Mouse (Mus musculus) layer of hippocampus, adult 9-10 months (tissue): ENCODE results near the gene Usp47.

ENCODE experiments used
- DNase-seq: peaks from one replicate; pipeline ENCODE4 v3.0.0; 2022; ENCODE audit warnings: low spot score

The Usp47 gene

DNA sequence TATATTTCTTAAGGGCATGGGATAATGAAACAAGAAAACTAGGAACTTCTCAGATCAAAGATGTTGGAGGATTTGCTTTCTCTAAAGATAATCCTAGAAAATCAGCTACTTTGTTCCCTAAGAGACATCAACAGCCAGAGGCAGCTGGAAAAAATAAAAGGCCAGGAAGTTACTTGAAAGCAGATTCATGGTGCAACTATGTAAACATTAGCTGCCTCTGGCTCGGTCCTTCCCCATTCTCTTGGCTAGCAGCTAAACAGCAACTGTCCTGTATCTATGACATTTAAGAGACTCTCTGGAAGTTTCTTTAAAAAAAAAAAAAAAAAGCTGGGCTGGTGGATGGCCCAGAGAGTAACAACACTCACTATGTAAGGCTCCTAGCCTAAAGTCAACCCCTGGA, 131.9 kb downstream of the Usp47 start:
- DNase-seq: no peak

DNA sequence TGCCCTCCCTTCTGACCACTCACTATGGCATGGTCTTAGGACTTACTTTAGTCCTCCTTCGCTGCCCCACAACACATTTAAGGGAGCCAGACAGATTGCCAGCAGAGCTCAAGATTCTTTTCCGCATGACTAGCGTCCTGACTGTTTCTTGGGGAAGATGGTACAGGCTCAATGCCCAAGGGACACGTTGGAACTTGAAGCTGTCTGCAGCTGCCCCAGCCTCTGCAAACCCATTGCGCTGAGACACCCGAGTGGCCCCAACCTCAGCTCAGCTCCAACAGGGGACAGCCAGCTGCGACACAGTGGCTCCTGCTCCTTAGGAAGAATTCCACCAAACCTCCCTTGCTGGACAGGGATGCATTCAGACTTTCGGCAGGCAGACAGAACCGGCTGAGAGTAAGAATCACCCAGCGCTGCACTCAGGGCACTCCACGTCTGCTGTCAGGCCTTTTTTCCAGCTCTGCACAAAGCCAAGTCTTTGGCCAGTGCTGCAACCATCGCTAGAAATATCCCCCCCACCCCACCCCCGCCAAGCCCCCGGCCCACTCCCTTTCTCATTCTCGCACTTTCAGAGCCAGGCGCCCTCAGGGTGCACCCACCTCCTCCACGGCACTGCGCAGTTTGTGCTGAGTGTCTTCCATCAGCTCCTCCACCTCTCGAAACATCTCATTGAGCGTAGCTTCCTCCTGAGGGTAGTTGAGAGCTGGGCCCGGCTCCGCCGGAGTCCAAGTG, 134.4 kb downstream of the Usp47 start:
- no peak for DNase-seq

DNA sequence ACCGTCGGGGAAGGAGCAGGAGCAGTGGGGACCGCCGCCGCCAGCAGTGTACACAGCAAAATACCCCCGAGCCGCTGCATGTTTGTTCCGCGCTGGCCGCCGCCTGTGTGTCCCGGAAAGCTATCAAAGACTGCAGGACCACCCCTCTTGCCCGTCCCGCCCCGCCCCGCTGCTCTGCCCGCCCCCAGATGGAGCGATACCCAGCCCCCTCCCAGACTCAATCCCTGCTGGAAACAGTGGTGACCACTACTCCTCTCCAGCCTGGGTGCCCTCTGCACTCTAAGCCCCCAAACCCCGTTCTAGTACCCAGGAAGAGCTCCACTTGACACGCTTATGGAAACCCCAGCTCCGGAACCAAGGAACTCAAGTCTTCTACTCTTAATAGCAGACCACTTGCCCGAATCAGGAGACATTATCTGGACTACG, 135.0 kb downstream of the Usp47 start:
- no peak for DNase-seq

DNA sequence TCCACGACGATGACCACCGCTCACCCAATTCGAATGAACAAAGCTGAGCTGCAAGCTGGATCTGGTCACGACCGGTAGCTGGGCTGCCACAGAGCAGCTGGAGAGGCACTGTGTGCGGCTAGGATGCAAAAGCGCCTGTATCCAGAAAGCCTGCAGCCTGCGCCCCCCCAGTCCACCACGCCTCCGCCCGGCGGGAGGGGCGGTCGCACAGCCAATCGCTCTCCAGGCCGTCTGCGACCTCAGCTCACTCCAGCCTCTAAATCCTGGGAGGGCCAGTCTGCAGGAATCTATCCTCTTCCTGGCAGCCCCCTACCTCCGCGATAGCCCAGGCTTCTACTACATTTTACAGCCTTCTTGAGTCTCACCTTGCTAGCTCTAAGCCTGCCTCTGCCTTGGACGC, 135.6 kb downstream of the Usp47 start, which contains the start of gene Dkk3:
TSS of gene Dkk3 (minus strand) at position 116 of the 400 bp plus-strand sequence.
- DNase-seq: no peak

DNA sequence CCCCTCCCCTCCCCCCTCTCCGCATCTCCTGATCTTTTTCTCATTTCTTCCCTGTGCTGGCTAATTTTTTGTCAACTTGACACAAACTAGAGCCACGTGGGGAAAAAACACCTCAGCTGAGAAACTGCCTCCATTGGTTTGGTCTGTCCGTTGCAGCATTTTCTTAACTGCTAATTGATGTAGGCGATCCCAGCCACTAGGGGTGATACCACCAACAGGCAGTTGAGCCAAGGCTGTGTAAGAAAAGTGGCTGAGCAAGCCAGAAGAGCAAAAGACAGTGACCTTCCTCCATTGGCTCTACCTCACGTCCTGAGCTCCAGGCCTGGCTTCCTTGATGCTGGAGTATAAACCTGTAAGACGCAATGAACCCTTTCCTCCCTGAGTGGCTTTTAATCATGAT, 136.5 kb downstream of the Usp47 start:
- DNase-seq: no peak
